9 mouse cellular contexts compared by ENCODE assay signal in the genomic region with DNA sequence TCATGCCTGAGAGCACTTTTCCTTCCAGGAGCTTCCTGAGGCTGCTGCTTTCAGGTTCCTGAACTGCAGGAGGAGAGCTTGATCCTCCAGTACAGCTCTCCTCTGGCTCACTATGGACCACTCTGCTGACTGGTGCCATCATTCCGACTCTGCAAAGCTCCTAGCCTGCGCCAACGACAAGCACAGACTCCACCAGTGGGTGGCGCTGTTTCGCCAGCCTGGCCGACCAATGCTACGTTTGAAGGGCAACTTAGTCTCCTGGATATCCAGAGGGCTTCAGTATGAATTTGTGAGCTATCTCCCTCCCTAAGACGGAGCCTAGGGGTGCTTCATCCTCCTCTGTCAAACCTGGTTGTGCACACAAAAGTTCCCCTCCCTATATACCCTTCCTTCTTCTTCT. TPM values are rescaled to one million over a fixed set of nuclear protein-coding genes. Genes with fewer than 3 reads are reported as not detected.
DNase-seq lines count a peak whose midpoint lies in the region; ATAC-seq and TF ChIP-seq lines count a peak whose summit lies in the region.
"Had no signal": no experiment of that assay in that cellular context is flagged by ENCODE, and none has a peak within 500 bp of the region (broad histone marks: within the 10 kb centered on the region; RNA-seq: fewer than 3 reads in every experiment).

No protein-coding gene starts in this region.

- H3K4me1 ChIP-seq in forebrain, embryonic 14.5 days (ENCODE audit: control insufficient read depth, insufficient read depth, low read length): no peaks in the 10 kb centered on the region
- no peaks in the 10 kb centered on the region for H3K4me1 ChIP-seq in forebrain, embryonic 15.5 days
- no peaks in the 10 kb centered on the region for H3K4me1 ChIP-seq in midbrain, postnatal 0 days (ENCODE audit: insufficient read depth, low read length)

- 4% methylated on average over 8 of the region's 8 CpGs for WGBS in forebrain, embryonic 14.5 days
- 9% methylated on average over 8 of the region's 8 CpGs for WGBS in forebrain, embryonic 15.5 days
- 5% methylated on average over 8 of the region's 8 CpGs for WGBS in midbrain, postnatal 0 days

- no peak overlapping the region for H3K4me2 ChIP-seq in forebrain, embryonic 14.5 days (ENCODE audit: low read length)
- H3K4me2 ChIP-seq in forebrain, embryonic 15.5 days (replicated peaks): no peak overlapping the region
- H3K4me2 ChIP-seq in midbrain, postnatal 0 days (ENCODE audit: low read depth, low read length, poor library complexity, severe bottlenecking): no peak overlapping the region
- H3K4me2 ChIP-seq: limb, embryonic 12.5 days had no signal

- H3K27me3 ChIP-seq in forebrain, embryonic 14.5 days (replicated peaks; ENCODE audit: control insufficient read depth, insufficient read depth, low read length): no peaks in the 10 kb centered on the region
- H3K27me3 ChIP-seq in forebrain, embryonic 15.5 days: no peaks in the 10 kb centered on the region
- no peaks in the 10 kb centered on the region for H3K27me3 ChIP-seq in midbrain, postnatal 0 days (ENCODE audit: insufficient read depth, low read length)
- H3K27me3 ChIP-seq: limb, embryonic 12.5 days had no signal

- peak; percentile 38 for DNase-seq in forebrain, embryonic 14.5 days (ENCODE audit: low spot score)
- DNase-seq in B cell, adult 2 months: peak; percentile 73 to 76
- DNase-seq in adrenal gland, postnatal 14 days: peak; percentile 82
- DNase-seq in frontal cortex, postnatal 36 days (ENCODE audit: low spot score in 2 of 2): peak; percentile 23 to 36
- peak; percentile 14 to 83 for DNase-seq in kidney, postnatal 36 days
- DNase-seq in midbrain, postnatal 0 days (ENCODE audit: low spot score): peak; percentile 54
- peak; percentile 17 to 24 for DNase-seq in thymus, adult 18-20 months

- no peak overlapping the region for H3K4me3 ChIP-seq in forebrain, embryonic 14.5 days (ENCODE audit: low read depth, low read length)
- no peak overlapping the region for H3K4me3 ChIP-seq in forebrain, embryonic 15.5 days
- H3K4me3 ChIP-seq in midbrain, postnatal 0 days (ENCODE audit: low read depth, low read length): no peak overlapping the region
- H3K4me3 ChIP-seq: limb, embryonic 12.5 days had no signal

- H3K9me3 ChIP-seq in forebrain, embryonic 14.5 days (replicated peaks; ENCODE audit: control insufficient read depth, low read length): no peaks in the 10 kb centered on the region
- H3K9me3 ChIP-seq in forebrain, embryonic 15.5 days: no peaks in the 10 kb centered on the region
- no peaks in the 10 kb centered on the region for H3K9me3 ChIP-seq in midbrain, postnatal 0 days (ENCODE audit: low read length)

- ATAC-seq in forebrain, embryonic 14.5 days: no peak
- ATAC-seq in forebrain, embryonic 15.5 days (replicated peaks): no peak
- ATAC-seq in midbrain, postnatal 0 days (ENCODE audit: low FRiP score): no peak

- TF ChIP-seq CTCF in midbrain, postnatal 0 days (IDR thresholded peaks at IDR 0.05): peak; percentile 75

- no peak overlapping the region for H3K27ac ChIP-seq in forebrain, embryonic 14.5 days (ENCODE audit: low read depth, low read length)
- no peak overlapping the region for H3K27ac ChIP-seq in forebrain, embryonic 15.5 days (replicated peaks)
- no peak overlapping the region for H3K27ac ChIP-seq in midbrain, postnatal 0 days (ENCODE audit: low read depth, low read length)
- H3K27ac ChIP-seq: limb, embryonic 12.5 days had no signal

- H3K9ac ChIP-seq in forebrain, embryonic 14.5 days (ENCODE audit: low read length): no peak overlapping the region
- no peak overlapping the region for H3K9ac ChIP-seq in forebrain, embryonic 15.5 days (replicated peaks)
- H3K9ac ChIP-seq in midbrain, postnatal 0 days (replicated peaks; ENCODE audit: low read length, poor library complexity, severe bottlenecking): no peak overlapping the region
- H3K9ac ChIP-seq: limb, embryonic 12.5 days had no signal

- no peaks in the 10 kb centered on the region for H3K36me3 ChIP-seq in forebrain, embryonic 14.5 days (ENCODE audit: control insufficient read depth, insufficient read depth, low read length)
- H3K36me3 ChIP-seq in forebrain, embryonic 15.5 days: no peaks in the 10 kb centered on the region
- H3K36me3 ChIP-seq in midbrain, postnatal 0 days (ENCODE audit: insufficient read depth, low read length): no peaks in the 10 kb centered on the region

RNA-seq across cellular contexts. Expression of a gene that starts 43.0 kb away (rescaled TPM):
- 8.8 and 12.4 TPM in 2 replicates for polyA plus RNA-seq in forebrain, embryonic 14.5 days (2014; fragmentation: Nextera tagmentation; extraction: Ambion mirVana)
- 14.8 and 15.3 TPM in 2 replicates for polyA plus RNA-seq in forebrain, embryonic 15.5 days (2015; fragmentation: Nextera tagmentation; extraction: Ambion mirVana)
- 3.3 and 5.6 TPM in 2 replicates for total RNA-seq in adrenal gland, postnatal 14 days (2021)
- 61.9 and 65.1 TPM in 2 replicates for total RNA-seq in midbrain, postnatal 0 days (2014; rRNA removed)
- polyA plus RNA-seq in midbrain, postnatal 0 days (2015; fragmentation: Nextera tagmentation; extraction: Ambion mirVana): 35.5 and 35.7 TPM in 2 replicates

Comparison
In these comparisons a context has a peak if more than half of its experiments do, and no peak if none do; other contexts are left out.
1. DNase-seq: peak in every context shown above with its lines; median percentile 82 in adrenal gland, postnatal 14 days; 74 in B cell, adult 2 months; 54 in midbrain, postnatal 0 days; 48 in kidney, postnatal 36 days; 38 in forebrain, embryonic 14.5 days; 30 in frontal cortex, postnatal 36 days; 20 in thymus, adult 18-20 months.